Mouse (Mus musculus) naive thymus-derived CD4-positive, alpha-beta T cell, adult 2 months (primary cell): Measurements from ENCODE around the gene Perp.

Source experiments
- DNase-seq: peaks from one replicate; pipeline ENCODE4 v3.0.0-alpha.2; 2011; ENCODE audit warnings: low read depth

Gene Perp

GRCm38 (mm10) chr10:18844441-18845286 is at the start of gene Perp:
Perp (plus strand) TSS chr10:18845020.
- DNase-seq = peak; percentile 31

- no peak for DNase-seq
These were observed 33.1 kb upstream of the Perp start for GRCm38 (mm10) chr10:18811751-18812150.

- no peak for DNase-seq
These were observed 28.3 kb upstream of the Perp start for GRCm38 (mm10) chr10:18816560-18816959.

- no peak for DNase-seq
These were observed 19.7 kb upstream of the Perp start for GRCm38 (mm10) chr10:18825143-18825542.

- DNase-seq = no peak
These were observed 18.7 kb upstream of the Perp start for GRCm38 (mm10) chr10:18826107-18826506.

- DNase-seq = peak; percentile 21
These were observed 16.9 kb upstream of the Perp start for GRCm38 (mm10) chr10:18827936-18828335.

DNA sequence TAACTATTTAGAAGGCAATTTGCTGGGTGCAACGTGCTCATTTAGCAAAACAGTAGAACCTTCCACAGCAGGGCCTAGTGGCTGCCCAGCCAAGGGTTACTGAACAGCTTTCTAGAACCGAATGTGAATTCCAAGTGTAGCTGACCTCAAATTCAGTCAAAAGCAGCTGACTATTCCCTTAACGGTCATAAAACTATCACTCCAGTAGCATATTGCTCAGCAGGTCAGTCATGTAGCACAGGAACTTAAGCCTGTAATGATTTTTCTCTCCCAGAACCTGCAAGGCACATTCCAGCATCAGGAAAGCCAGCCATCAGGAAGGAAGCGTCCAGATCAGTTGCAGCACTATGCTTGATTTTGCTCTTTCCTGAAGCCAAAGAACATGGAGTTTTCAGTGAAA is 14.5 kb upstream of the Perp start:
- DNase-seq = no peak

GRCm38 (mm10) chr10:18831823-18832222 is 13.0 kb upstream of the Perp start:
- DNase-seq = no peak

GRCm38 (mm10) chr10:18834389-18834788 is 10.4 kb upstream of the Perp start:
- no peak for DNase-seq

DNA sequence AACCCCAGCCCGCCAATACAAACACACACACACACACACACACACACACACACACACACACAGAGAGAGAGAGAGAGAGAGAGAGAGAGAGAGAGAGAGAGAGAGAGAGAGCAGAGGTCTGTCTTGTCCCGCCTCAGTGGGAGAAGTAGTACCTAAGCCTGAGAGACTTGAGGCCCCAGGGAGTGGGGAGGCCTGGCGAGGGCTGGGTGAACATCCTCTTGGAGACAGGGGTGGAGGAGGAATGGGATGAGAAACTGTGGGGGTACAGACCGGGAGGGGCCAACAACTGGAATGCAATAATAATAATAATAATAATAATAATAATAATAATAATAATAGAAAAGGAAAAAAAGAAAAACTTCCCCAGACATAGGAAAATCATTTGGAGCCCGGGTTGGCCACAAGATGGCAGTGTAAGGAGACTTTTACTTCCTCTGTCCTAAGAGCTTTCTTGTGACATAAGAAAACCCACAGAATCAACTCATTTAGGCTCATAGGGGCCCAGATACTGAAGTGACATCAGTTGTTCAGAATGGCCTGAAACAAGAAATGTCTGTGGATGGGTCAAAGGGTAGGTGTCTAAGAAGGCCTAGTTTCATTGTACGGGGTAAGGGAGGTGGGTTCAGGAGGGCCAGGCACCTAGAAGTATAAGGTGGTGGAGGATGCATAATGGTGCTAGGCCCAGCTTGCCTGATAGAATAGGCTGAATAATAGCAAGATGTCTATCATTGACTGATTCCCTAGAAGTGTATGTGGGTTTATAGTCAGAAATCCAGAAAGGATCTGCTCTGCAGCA is 8.9 kb upstream of the Perp start:
- DNase-seq = peak; percentile 60

GRCm38 (mm10) chr10:18839530-18839929 is 5.3 kb upstream of the Perp start:
- no peak for DNase-seq

DNA sequence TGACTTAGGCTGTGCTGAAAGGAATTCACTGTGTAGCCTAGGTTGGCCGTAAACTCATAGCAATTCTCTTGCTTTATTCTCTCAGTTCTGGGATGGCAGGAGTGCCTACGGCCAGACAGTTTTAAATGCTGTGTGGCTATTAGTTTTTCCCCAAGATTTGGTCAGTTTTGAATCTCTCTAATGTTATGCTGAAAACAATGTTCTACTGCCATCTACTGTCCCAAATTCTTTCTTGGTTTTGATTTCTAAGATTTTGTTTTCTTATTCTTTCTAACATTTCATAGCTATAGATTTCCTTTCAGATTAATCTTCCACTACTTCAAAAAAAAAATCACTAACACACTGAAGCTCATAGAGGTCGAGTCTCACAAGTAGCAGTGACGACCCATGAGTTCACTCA is 4.1 kb upstream of the Perp start:
- DNase-seq = no peak

- no peak for DNase-seq
These were observed 455 bp downstream of the Perp start for GRCm38 (mm10) chr10:18845287-18845662.

- DNase-seq = no peak
These were observed 891 bp downstream of the Perp start for GRCm38 (mm10) chr10:18845711-18846110.

- DNase-seq = no peak
These were observed 1.8 kb downstream of the Perp start for GRCm38 (mm10) chr10:18846474-18847264.

DNA sequence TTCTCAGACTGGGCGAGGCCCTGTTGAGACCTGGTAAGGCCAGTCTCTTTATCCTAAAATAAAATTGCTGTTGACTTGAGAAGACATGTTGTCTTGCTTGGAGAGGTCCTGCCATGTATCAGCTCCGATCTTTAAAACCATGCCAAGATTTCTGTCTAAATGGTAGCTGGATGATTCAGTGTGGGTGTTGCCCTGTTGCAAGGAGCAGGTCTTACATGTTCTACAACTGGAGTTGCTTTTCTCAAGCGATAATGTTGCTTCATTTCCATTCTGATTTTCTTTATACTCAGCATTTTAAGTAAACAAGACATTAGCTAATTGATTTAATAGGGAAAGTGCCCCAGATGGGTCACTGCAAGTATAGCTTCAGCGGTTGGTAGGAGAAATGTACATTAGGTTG is 5.4 kb downstream of the Perp start:
- no peak for DNase-seq

- DNase-seq = no peak
These were observed 8.6 kb downstream of the Perp start for GRCm38 (mm10) chr10:18853417-18853816.

- no peak for DNase-seq
These were observed 12.4 kb downstream of the Perp start for GRCm38 (mm10) chr10:18857244-18857643.

GRCm38 (mm10) chr10:18859632-18860031 is 14.8 kb downstream of the Perp start:
- DNase-seq = no peak

DNA sequence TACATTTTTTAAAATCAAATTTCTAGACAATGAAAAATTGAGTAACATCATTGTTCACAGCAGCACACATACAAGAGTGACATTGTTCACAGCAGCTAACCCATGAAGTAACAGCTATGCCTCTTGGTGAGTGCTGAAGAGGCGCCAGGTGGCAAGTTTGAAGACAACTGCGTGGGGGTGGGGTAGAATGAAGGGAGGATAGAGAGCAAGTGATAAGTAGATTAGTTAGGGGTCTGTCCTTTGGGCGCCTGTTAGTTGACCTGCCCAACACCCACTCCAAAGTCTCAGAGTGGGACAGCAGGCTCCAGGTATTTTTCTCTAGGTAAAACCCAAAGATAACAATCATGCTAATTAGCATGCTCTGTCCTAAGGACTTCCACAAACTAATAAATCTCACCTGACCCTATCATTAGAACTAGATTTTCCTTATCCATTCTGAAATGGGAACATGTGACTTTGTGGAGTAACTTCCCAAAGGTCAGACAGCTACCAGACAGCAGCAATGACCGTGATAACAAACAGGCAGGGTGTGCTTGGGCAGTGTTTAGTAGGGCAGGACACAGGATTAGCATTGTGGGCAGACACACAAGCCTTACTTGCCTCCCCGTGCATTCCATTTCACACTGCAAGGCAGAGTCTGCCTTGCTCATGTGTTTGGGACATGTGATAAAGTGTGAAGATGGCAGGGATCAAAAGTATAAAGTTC is 15.5 kb downstream of the Perp start:
- DNase-seq = no peak

GRCm38 (mm10) chr10:18860831-18861230 is 16.0 kb downstream of the Perp start:
- DNase-seq = no peak

DNA sequence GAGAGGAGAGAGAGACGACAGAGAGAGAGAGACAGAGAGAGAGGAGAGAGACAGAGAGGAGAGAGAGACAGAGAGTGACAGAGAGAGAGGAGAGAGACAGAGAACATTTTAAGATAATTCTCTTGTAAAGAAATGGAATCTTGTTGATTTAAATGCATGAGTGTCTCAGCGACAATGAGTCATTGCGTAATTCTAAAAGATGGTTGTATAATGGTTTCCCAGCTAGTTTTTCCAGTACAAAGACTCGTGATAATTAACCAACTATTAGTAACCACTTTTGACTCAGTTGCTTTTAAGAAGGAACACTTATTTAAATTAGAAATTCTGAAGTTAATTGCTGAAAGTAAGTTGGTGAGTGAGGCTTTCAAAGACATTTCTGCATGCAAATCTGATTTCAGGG is 16.6 kb downstream of the Perp start:
- no peak for DNase-seq
